Mouse (Mus musculus) ES-E14 (cell line): ENCODE data around the gene Ntng1.

Experiments
- CHD2 ChIP-seq: IDR thresholded peaks from 2 replicates; pipeline ENCODE4 v1.6.1; 2014; ENCODE audit warnings: mild to moderate bottlenecking, low read depth, low read length, inconsistent platforms
- HCFC1 ChIP-seq: IDR thresholded peaks from 2 replicates; pipeline ENCODE4 v1.6.1; 2012; ENCODE audit warnings: low read length, inconsistent platforms, borderline replicate concordance; ENCODE audit not compliant: insufficient read depth
- MAFK ChIP-seq: IDR thresholded peaks from 2 replicates; pipeline ENCODE4 v1.6.1; 2014; ENCODE audit warnings: mild to moderate bottlenecking, low read depth, low read length, inconsistent platforms; ENCODE audit not compliant: insufficient read depth
- ZC3H11A ChIP-seq: IDR thresholded peaks from 2 replicates; pipeline ENCODE4 v1.6.1; 2012; ENCODE audit warnings: low read depth, mild to moderate bottlenecking, inconsistent platforms, low read length, borderline replicate concordance
- ZNF384 ChIP-seq: IDR thresholded peaks from 2 replicates; pipeline ENCODE4 v1.6.1; 2012; ENCODE audit warnings: low read depth, low read length, inconsistent platforms

DNA sequence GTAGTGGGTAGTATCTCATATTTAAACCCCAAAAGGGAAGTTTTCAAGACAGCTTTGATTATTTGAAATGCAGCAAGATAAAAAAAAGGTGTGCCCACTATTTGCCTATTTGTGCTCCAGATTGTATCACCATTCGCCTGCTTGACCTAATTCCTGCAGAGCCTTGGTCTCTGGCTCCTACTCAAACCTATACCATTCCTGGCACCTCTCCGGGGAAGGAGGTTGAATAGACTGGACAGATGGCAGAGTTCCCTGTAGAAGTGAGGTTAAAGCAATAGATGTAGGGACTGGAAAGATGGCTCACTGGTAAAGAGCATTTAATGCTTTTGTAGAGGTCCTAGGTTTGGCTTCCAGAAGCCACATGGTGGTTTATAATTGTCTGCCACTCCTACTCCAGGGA lies 378.2 kb downstream of the Ntng1 start:
- TF ChIP-seq MAFK (no peak), HCFC1 (no peak), ZC3H11A (no peak), CHD2 (no peak), ZNF384 (no peak)
